Mouse (Mus musculus) stomach, embryonic 16.5 days (tissue): ENCODE measurements around the gene Dohh. TPM values are rescaled to one million over a fixed set of nuclear protein-coding genes. Genes with fewer than 3 reads are reported as not detected.

ENCODE experiments used
- ATAC-seq: fragments of 200-750 bp; cut with Nextera tagmentation; 2 replicates; pipeline ENCODE4 v1.8.0; 2017; ENCODE audit warnings: moderate number of reproducible peaks, moderate TSS enrichment; ENCODE audit not compliant: insufficient read depth, low FRiP score
- H3K27ac ChIP-seq: fragments of 300-500 bp; sonication (generic); 2 replicates; pipeline ENCODE4 v1.5.1; 2014; ENCODE audit warnings: low read length
- H3K27me3 ChIP-seq: fragments of 300-500 bp; sonication (generic); 2 replicates; pipeline ENCODE4 v1.6.1; 2014; ENCODE audit warnings: low read length, control low read depth, mixed read lengths; ENCODE audit not compliant: control insufficient read depth, insufficient read depth
- H3K36me3 ChIP-seq: fragments of 300-500 bp; sonication (generic); 2 replicates; pipeline ENCODE4 v1.6.1; 2014; ENCODE audit warnings: low read length; ENCODE audit not compliant: control insufficient read depth, insufficient read depth
- H3K4me1 ChIP-seq: fragments of 300-500 bp; sonication (generic); 2 replicates; pipeline ENCODE4 v1.6.1; 2014; ENCODE audit warnings: low read length, control low read depth, mixed read lengths; ENCODE audit not compliant: control insufficient read depth, insufficient read depth
- H3K4me2 ChIP-seq: fragments of 300-500 bp; sonication (generic); 2 replicates; pipeline ENCODE4 v1.6.1; 2014; ENCODE audit warnings: low read depth, low read length, mixed read lengths
- H3K4me3 ChIP-seq: fragments of 300-500 bp; sonication (generic); replicated peaks from 2 replicates; pipeline ENCODE4 v1.5.1; 2014; ENCODE audit warnings: mild to moderate bottlenecking, low read length
- H3K9ac ChIP-seq: fragments of 300-500 bp; sonication (generic); 2 replicates; pipeline ENCODE4 v1.6.1; 2014; ENCODE audit warnings: low read length
- H3K9me3 ChIP-seq: fragments of 300-500 bp; sonication (generic); replicated peaks from 2 replicates; pipeline ENCODE4 v1.6.1; 2016; ENCODE audit warnings: low read length, control low read depth; ENCODE audit not compliant: control insufficient read depth
- WGBS: fragments of 180-500 bp; shearing (Covaris S2); extraction: QIAGEN DNeasy Blood & Tissue Kit; methylation state at CpG from one replicate; pipeline ENCODE4 v1.1.7; 2014; 5-methylcytosine and 5-hydroxymethylcytosine counted together
- microRNA-seq: library from miRNA; unstranded; fragments of <30 nt; microRNA quantifications from one replicate; pipeline ENCODE4, GENCODE M21; 2016
- polyA plus RNA-seq: library from polyadenylated mRNA; unstranded; fragments of >200 nt; fragmentation: Nextera tagmentation; extraction: Ambion mirVana; gene quantifications from 2 replicates; pipeline ENCODE4 v1.2.1, GENCODE M21; 2015

Dohh gene
- polyA plus RNA-seq, 1 experiment from 2014 or later: 79.6 TPM

DNA sequence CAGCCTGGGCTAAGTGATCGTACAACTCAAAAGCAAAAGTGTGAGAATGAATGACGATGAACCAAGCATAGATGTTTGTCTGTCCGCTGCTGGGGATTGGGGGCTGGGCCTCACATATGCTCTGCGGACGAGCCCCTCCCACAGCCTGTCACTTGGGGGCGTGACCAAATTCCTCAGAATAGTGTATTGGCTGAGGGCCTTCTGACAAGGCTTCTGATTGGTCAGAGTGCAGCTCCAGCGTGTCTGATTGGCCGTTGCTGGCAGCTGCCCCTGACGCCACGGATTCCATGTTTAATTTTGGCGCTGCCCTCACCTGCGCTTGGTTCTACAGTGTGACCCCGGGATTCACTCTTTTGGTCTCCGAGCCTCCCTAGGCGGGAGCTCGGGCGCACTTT is 48.6 kb downstream of the Dohh start:
- Histone ChIP-seq H3K9ac (peak overlapping the region; percentile 66), H3K9me3 (no peaks in the 10 kb centered on the region), H3K36me3 (no peaks in the 10 kb centered on the region), H3K27me3 (no peaks in the 10 kb centered on the region), H3K27ac (no peak overlapping the region), H3K4me2 (peak overlapping the region; percentile 58), H3K4me3 (peak overlapping the region; percentile 33), H3K4me1 (peaks cover 27% of the 10 kb centered on the region)
- WGBS: 4% methylated on average over 17 of the region's 17 CpGs
- ATAC-seq: peak; percentile 85

DNA sequence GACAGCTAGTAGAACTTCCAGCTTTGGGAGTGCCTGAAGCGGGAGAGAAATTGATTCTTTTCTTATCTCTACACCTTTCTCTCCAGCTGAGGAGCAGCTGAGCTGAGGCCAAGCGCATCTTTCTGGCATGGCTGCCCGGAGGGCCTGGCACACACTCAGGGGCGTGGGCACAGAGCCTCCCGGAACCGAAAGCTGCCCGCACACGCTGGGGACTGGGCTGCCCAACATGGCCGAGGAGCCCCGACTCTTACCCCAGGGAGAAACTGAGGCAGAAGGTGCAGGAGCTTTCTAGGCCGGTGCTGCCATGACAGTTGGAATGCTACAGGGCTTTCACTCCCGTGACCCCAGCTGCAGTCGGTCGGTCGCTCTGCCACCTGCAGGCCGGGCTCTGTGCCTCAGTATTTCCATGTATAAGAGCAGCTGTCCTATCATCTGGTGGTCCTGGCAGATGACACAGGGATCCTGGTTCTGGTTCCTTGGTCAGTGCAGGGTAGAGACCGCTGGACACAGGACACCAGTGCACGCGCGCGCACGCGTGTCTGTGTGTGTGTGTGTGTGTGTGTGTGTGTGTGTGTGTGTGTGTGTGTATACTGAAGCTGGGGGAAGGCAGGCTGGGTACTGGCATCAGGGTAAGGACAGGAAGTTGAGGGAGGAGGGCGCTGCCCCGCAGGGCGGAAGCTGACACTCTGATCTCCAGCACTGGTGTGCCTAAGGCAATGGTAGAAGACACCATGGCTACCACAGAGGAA is 49.5 kb downstream of the Dohh start:
- Histone ChIP-seq H3K4me3 (no peak overlapping the region), H3K27me3 (no peaks in the 10 kb centered on the region), H3K36me3 (no peaks in the 10 kb centered on the region), H3K4me2 (0 out of 2 replicates have a peak overlapping the region, but pooled peaks have one; percentile 58), H3K9me3 (no peaks in the 10 kb centered on the region), H3K9ac (peak overlapping the region; percentile 66; the same call in 1 of the 2 replicates), H3K4me1 (peaks cover 24% of the 10 kb centered on the region), H3K27ac (no peak overlapping the region)
- ATAC-seq: no peak
- WGBS: 69% methylated on average over 26 of the region's 26 CpGs

DNA sequence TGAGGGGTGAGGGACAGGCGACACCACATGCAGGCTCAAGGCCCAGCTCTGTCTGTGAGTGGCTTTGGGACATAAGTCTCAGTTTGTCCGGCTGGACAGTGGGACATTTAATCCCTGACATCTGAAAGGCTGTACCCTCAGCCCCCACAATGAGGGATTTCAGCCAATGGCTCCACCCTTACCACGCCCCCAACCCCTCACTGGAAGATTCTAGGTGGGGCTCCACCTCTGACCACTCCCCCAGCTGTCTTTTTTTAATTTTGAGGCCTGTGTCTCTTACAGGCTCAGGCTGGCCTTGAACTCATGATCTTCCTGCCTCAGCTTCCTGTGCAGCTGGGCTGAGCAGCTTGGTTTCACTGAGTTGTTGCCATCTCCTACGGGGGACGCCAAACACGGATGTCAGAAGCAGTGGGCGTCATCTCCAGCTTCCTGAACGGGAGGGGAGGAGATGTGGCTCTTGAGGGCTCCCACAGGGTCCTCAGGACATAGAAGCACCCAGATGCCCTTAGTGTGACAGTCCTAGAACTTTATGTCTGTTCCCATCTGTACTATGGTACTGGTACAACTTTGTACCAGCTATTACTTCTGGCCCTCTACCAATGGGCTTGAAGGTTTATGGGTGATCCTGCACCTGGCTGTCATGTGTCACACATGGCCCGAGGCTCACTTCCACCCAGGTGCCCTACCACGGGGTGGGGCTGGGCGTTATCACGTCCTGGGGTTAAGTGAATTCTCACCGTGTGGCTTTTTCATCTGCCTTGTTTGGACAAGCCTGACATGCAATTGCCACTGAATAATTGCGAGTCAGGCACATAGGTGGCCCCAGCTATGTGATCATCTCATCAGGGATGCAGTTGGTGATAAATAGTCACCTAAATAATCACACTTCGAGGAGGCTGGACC is 50.4 kb downstream of the Dohh start:
- 45% methylated on average over 15 of the region's 15 CpGs for WGBS
- no peaks in the 10 kb centered on the region for H3K27me3 ChIP-seq
- no peak overlapping the region; the same call in none of the 2 replicates for H3K27ac ChIP-seq
- ATAC-seq: no peak
- peak overlapping the region; percentile 18; the same call in 1 of the 2 replicates for H3K9ac ChIP-seq
- peaks cover 19% of the 10 kb centered on the region for H3K4me1 ChIP-seq
- no peaks in the 10 kb centered on the region for H3K36me3 ChIP-seq
- no peak overlapping the region for H3K4me2 ChIP-seq
- no peaks in the 10 kb centered on the region for H3K9me3 ChIP-seq
- H3K4me3 ChIP-seq: no peak overlapping the region

DNA sequence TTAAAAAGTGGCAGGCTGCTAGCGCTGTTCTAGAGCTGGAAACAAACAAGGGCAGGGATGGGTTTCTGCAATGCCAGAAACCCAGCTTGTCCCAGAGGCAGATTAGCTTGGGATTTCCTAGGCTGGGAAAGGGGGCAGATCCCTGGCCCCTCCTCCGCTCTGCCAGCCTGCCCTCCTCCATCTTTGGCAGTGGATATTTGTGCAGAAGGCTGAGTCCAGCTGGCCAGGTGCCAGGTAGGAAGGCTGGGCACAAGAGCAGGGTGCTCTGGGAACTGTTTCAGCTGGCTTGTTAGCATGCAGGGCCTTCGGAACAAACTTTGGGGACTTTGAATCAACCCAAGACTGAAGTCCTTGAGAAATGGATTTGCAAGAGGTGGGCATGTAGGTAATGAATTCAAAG is 51.2 kb downstream of the Dohh start:
- no peaks in the 10 kb centered on the region for H3K9me3 ChIP-seq
- WGBS: 54% methylated on average over 3 of the region's 3 CpGs
- H3K4me1 ChIP-seq: peaks cover 18% of the 10 kb centered on the region
- no peak overlapping the region; the same call in 1 of the 2 replicates for H3K27ac ChIP-seq
- H3K4me3 ChIP-seq: no peak overlapping the region
- ATAC-seq: no peak
- no peaks in the 10 kb centered on the region for H3K27me3 ChIP-seq
- no peaks in the 10 kb centered on the region for H3K36me3 ChIP-seq
- peak overlapping the region; percentile 25; the same call in 1 of the 2 replicates for H3K9ac ChIP-seq
- no peak overlapping the region for H3K4me2 ChIP-seq

Small RNA genes lying within 50 kb of the gene (microRNA-seq; reads per million reads assigned to microRNA genes)
- gene Mir1191b (1.3 reads per million), gene Mir6913 (not detected)

Other genes starting within 250 kb of the Dohh start
- gene Zbtb7a, start 249.2 kb upstream of the Dohh start, polyA plus RNA-seq: 36.6 and 47.4 TPM in 2 replicates
- gene Pias4, start 216.5 kb upstream of the Dohh start, polyA plus RNA-seq: 34.8 and 35.8 TPM in 2 replicates
- 533 and 575 TPM in 2 replicates for gene Eef2, start 207.8 kb upstream of the Dohh start, polyA plus RNA-seq
- gene Dapk3, start 201.4 kb upstream of the Dohh start, polyA plus RNA-seq: 30.5 and 32.4 TPM in 2 replicates
- not detected in 2 replicates for gene 4930442H23Rik, start 200.6 kb upstream of the Dohh start, polyA plus RNA-seq
- gene Nmrk2, start 182.4 kb upstream of the Dohh start, polyA plus RNA-seq: 0.57 TPM in 1 of 2 replicates, not detected in the other
- gene Atcay, start 153.6 kb upstream of the Dohh start, polyA plus RNA-seq: 1.5 TPM in 2 replicates
- gene Zfr2, start 151.3 kb upstream of the Dohh start, polyA plus RNA-seq: 5.3 and 5.9 TPM in 2 replicates
- gene Matk, start 131.5 kb upstream of the Dohh start, polyA plus RNA-seq: 3.6 and 4.2 TPM in 2 replicates
- gene Mrpl54, start 117.5 kb upstream of the Dohh start, polyA plus RNA-seq: 197 and 220 TPM in 2 replicates
- gene Apba3, start 117.5 kb upstream of the Dohh start, polyA plus RNA-seq: 61.6 and 66.9 TPM in 2 replicates
- 29.1 and 35.7 TPM in 2 replicates for gene Tjp3, start 92.8 kb upstream of the Dohh start, polyA plus RNA-seq
- 40.8 and 41.8 TPM in 2 replicates for gene Pip5k1c, start 91.5 kb upstream of the Dohh start, polyA plus RNA-seq
- gene Cactin, start 63.3 kb upstream of the Dohh start, polyA plus RNA-seq: 22.4 and 26.7 TPM in 2 replicates
- gene Tbxa2r, start 55.7 kb upstream of the Dohh start, polyA plus RNA-seq: 28.1 and 31.5 TPM in 2 replicates
- gene Gipc3, start 41.2 kb upstream of the Dohh start, polyA plus RNA-seq: 0.05 TPM in 1 of 2 replicates, not detected in the other
- 67.7 and 70.2 TPM in 2 replicates for gene Hmg20b, start 33.9 kb upstream of the Dohh start, polyA plus RNA-seq
- gene Mfsd12, start 26.9 kb upstream of the Dohh start, polyA plus RNA-seq: 7.3 and 8.6 TPM in 2 replicates
- gene 4930404N11Rik, start 18.6 kb upstream of the Dohh start, polyA plus RNA-seq: 2.9 and 3.0 TPM in 2 replicates
- 69.2 and 79.0 TPM in 2 replicates for gene Fzr1, start 5.9 kb upstream of the Dohh start, polyA plus RNA-seq
- gene Gm48551, start within 50 bp of the Dohh start, polyA plus RNA-seq: 3.0 and 3.8 TPM in 2 replicates
- 1.3 and 1.5 TPM in 2 replicates for gene Gm48552, start 4.6 kb downstream of the Dohh start, polyA plus RNA-seq
- gene Smim24, start 8.6 kb downstream of the Dohh start, polyA plus RNA-seq: 61.8 and 65.3 TPM in 2 replicates
- gene Nfic, start 71.2 kb downstream of the Dohh start, polyA plus RNA-seq: 74.8 and 82.5 TPM in 2 replicates
- gene Celf5, start 98.3 kb downstream of the Dohh start, polyA plus RNA-seq: 1.3 and 1.5 TPM in 2 replicates
- gene Ncln, start 112.0 kb downstream of the Dohh start, polyA plus RNA-seq: 88.4 and 96.7 TPM in 2 replicates
- 1.2 TPM in 2 replicates for gene S1pr4, start 115.7 kb downstream of the Dohh start, polyA plus RNA-seq
- gene Gna15, start 139.8 kb downstream of the Dohh start, polyA plus RNA-seq: 9.0 and 11.0 TPM in 2 replicates
- gene Gna11, start 160.8 kb downstream of the Dohh start, polyA plus RNA-seq: 101 and 105 TPM in 2 replicates
- 325 and 351 TPM in 2 replicates for gene Aes, start 175.1 kb downstream of the Dohh start, polyA plus RNA-seq
- gene Tle2, start 190.1 kb downstream of the Dohh start, polyA plus RNA-seq: 20.6 and 23.6 TPM in 2 replicates
- gene Tle6, start 216.6 kb downstream of the Dohh start, polyA plus RNA-seq: 26.0 and 31.2 TPM in 2 replicates
- gene BC025920, start 221.8 kb downstream of the Dohh start, polyA plus RNA-seq: 0.46 and 0.61 TPM in 2 replicates
- gene Sirt6, start 243.4 kb downstream of the Dohh start, polyA plus RNA-seq: 28.6 and 33.6 TPM in 2 replicates
- gene Ankrd24, start 244.1 kb downstream of the Dohh start, polyA plus RNA-seq: 9.9 and 11.1 TPM in 2 replicates